Mouse (Mus musculus): ENCODE results near the gene Abcc1.

The Abcc1 gene

DNA sequence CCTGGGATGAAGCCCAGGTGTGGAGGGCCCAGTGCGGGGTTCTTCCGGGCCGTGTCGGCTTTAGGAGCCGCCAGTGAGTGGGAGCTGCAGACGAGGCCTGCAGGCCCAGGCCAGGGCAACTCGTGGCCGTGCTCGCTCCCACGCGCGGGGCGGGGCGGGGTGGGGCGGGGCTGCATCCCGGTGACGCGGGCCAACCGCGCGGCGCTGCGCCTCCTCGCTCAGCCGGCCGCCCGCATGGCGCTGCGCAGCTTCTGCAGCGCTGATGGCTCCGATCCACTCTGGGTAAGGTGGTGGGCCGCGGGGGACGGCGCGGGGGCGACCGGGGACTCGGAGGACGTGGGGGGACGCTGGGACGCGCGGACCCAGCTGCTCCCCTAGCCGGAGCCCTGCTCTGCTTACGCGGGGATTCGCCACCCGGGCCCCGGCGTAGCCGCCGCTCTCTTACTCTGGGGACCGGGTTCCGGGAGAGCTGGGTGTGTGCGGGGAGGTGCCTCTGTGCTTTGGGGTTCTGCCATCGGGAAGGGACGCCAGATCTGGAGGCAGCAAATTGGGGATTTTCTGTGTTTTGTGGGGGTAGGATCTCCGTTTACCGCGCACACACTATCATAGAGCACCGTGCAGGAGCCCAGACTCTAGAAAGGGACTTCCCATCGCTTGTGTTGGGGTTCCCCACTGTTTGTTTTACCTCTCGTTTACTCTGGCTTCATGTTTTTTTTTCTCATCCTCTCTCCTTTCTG, at the start of gene Abcc1:
Abcc1 (plus strand) TSS at position 197 of the 737 bp plus-strand sequence.
- in situ Hi-C loops (cut with MboI; ENCODE audit: unreplicated experiment in 2 of 2), result no loop called here

DNA sequence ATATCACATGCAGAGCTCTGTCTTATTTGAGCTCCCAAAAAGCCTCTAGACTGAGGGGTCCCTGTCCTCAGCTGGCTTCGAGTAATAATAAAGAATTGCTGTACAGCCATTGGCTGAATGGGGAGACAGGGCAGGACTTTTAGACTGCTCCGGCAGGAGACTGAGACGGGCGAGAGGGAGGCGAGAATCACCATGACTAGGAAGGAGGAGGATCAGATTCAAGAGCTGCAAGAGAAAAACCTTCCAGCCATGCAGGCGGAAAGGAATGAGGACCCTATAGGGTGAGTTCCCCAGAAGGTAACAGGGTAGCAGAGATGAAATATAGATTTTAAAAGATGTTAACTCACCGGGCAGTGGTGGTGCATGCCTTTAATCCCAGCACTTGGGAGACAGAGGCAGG, 48.4 kb upstream of the Abcc1 start:
- in situ Hi-C loops (cut with MboI; ENCODE audit: unreplicated experiment in 2 of 2), result loop anchor here (10.0 to 25.0 kb wide), 3 partner anchors 418 to 526 kb away; partner anchors contain the start of gene Rrn3 (in 1 of the 2)

DNA sequence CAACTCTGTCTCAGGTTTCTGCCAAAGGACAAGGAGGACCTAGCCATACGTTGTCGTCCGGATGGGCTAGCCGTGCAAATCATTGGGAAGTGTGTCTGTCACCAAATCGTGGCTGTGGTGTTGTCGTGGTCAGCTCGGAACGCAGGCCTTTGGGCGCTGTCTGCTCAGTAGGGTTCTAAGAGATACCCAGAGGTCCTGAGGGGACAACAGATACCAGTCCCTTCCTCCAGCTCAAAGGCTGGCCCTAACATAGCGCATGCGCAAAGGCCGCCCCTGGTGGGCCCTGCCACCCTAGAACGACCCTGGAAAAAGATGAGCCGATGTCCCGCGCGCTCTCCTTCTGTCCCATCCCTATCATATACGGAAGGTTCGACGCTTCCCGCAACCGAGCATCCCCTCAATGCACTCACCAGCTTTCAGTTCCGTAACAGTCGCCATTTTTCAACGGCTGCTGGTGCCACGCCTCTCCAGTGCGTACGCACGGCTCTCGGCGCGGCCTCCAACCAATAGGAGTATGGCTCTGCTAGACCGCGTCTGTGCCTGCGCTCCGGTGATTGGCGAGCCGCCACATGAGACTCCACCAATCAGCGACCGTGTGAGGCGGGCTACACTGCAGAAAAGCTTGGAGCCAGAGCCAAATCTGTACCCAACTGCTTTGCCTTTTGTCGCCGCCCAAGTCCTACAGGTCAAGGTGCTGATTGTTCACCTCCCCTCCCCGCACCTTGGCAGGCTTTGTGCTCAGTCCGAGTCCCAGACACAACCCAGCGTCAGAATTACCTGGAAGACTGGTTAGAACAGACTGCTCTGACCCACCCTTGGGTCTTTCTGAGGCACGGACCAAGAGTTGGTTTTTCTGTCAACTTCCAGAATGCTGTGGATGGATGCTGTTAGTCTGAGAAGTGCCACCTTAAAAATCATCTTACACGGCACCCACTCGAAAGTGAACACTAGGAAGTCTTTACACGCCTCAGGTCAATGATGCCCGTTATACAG, 44.2 kb upstream of the Abcc1 start, which contains the start of gene Fopnl:
Fopnl (minus strand) TSS at position 522 of the 993 bp plus-strand sequence.
- in situ Hi-C loops (cut with MboI; ENCODE audit: unreplicated experiment in 2 of 2), result loop anchor here (10.0 to 25.0 kb wide), 3 partner anchors 422 to 530 kb away; partner anchors contain the start of gene Rrn3 (in 1 of the 2)

DNA sequence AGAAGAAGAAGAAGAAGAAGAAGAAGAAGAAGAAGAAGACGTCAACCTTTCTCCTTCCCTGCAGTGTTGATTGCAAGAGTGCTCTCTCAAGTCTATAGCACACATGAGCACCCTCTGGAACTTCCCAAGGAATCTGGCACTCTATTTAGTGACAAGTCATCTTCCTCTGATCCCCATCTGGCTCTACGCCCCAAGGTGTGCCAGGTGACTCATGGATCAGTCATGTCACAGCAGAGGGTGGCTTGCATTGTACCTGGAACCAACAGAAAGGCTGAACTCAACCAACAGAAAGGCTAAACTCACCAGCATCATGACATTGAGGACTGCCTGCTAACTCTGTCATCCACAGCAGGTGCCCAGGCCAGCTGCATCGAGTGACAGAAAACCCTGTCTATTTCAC, 41.7 kb upstream of the Abcc1 start:
- in situ Hi-C loops (cut with MboI; ENCODE audit: unreplicated experiment in 2 of 2), result loop anchor here (10.0 to 25.0 kb wide), 3 partner anchors 425 to 532 kb away; partner anchors contain the start of gene Rrn3 (in 1 of the 2)

DNA sequence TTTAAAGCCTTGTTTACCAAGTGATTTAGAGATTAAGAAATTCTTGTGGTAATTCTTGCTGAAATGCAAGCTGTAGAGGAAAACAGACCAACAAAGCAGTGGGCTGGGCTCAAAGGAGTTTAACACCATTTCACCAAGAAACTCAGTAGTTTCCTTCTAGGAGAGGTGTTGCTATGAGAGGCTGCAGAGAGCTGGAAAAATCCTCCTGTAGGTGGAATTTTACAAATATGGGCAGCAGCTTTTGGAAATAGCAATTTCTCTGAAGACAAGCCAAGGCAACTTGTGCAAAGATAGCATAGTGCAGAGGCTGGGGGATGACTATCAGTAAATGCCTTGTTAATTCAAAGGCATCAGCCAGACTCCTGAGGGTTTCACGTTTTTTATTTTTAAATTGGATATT, 40.9 kb upstream of the Abcc1 start:
- in situ Hi-C loops (cut with MboI; ENCODE audit: unreplicated experiment in 2 of 2), result loop anchor here (25.0 kb wide), 2 partner anchors 433 to 533 kb away; partner anchors contain the start of gene Rrn3 (in 1 of the 2)

DNA sequence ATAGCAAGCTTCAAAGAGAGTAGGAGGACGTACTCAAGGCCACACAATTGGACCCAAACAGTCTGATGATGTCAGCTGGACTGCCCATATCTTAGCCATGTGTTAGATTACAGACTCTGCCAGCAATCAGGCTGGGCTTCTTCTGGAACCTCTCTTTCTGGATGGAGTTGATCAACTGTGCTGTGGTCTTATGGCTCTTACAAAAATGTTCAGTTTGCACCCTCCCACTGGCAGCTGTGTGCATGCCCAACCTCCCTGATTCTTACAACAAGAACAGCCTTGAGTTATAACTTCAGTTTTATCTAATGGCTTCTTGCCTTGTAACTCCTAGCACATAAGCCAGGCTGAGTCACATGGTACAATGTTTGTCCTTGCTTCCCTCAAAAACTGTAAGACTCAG, 33.2 kb upstream of the Abcc1 start:
- in situ Hi-C loops (cut with MboI; ENCODE audit: unreplicated experiment in 2 of 2), result no loop called here

DNA sequence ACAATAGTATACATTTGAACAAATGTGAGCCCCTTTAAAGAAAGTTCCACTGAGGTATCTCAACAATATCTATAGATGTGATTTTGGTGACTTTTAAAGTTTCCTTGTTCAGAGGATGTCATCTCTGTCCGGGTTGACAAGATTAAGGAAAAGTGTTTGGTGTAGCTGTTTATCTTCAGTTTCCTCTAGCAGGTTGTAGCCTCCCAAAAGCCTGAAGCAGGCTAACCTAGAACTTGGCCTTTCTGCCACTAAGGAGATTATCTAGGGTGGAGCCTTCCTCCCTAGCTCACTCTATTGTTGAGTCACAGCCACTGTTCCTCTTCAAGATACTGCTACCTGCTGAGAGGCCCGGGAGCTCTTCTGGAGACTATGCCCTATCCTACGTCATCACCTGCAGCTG, 16.4 kb upstream of the Abcc1 start:
- in situ Hi-C loops (cut with MboI; ENCODE audit: unreplicated experiment in 2 of 2), result no loop called here

DNA sequence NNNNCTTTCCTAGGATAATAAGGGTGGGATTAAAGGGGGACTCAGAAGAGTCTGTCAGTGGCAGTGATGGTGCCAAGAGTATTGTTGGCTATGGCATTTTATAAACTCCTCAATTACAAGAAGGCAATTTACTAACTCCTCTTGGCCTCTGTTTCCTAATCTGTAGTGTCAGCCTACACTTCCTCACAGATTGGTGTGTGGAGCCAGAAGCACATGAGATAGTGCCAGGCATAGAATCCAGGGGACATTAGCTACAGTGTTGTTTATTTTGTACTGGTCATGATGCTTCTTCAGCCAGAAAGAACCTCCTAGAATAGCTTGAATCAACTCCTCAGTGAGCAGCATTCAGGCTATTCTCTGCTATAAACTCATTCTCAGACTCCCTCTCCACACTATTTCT, 9.8 kb upstream of the Abcc1 start:
- in situ Hi-C loops (cut with MboI; ENCODE audit: unreplicated experiment in 2 of 2), result no loop called here

DNA sequence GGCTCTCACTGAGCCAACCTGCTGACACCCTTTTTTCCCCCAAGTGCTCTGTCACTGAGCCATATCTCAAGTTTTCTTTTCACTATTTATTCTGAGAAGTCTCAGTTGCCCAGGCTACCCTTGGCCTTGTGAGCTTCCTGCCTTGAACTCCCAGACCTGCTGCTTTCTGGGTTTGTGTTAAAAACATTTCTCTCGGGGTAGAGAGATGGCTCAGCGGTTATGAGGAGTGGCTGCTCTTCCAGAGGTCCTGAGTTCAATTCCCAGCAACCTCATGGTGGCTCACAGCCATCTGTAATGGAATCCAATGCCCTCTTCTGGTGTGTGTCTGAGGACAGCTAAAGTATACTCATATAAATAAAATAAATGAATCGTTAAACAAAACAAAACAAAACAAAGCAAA, 9.1 kb upstream of the Abcc1 start:
- in situ Hi-C loops (cut with MboI; ENCODE audit: unreplicated experiment in 2 of 2), result no loop called here

DNA sequence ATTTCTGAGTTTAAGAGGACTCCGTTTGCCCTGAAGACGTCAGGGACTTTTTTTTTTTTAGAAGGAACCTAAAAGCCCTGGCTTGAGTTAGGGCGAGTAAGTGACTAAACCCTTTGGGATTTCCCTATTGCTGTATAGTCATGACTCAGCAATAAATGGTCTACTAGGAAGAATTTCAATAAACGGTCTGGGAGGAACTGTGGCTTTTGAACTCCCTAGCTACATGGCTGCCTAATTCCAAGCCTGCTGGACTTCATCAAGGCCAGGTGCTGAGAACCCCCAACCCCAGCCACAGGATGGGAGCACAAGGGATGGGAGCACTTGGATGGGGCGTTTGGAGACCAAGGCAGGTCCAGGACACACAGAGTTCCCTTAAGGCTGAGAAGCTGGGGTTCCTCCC, 8.7 kb upstream of the Abcc1 start:
- in situ Hi-C loops (cut with MboI; ENCODE audit: unreplicated experiment in 2 of 2), result no loop called here

DNA sequence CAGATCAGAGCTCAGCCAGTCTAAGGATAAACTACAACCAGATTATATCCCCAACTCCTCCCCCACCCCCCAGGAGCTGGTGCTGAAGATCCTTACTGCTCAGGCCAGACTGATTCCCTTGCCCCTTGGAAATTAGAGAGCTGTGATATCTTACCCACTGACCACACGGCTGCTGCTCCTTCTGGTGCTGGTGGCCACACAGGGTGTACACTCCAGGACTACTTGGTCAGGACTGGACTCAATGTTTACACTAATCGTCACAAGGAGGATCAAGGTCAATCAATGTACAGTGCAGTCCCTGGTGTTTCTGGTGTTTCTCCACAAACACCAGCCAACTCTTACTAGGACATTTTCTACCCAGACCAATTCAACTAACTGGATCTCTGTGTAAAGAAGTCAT, 3.5 kb upstream of the Abcc1 start:
- in situ Hi-C loops (cut with MboI; ENCODE audit: unreplicated experiment in 2 of 2), result no loop called here

DNA sequence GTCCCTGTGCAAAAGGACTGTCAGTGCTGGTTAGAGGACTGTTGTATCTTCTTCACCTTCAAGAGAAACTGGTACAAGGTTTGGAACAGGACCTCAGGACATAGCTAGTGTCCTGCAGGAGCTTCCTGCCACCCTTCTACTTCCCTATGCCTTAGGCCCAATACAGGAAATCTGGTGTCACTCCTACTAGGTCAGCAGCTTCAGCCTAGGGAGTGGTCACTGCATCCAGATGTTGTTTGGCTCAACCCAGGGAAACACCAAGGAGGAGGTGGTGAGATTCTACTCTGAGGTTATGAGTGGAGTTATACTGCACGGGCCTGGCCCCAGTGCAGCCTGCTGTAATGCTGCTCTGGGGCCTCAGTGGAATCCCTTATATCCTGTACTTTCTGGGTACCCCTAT, 2.8 kb upstream of the Abcc1 start:
- in situ Hi-C loops (cut with MboI; ENCODE audit: unreplicated experiment in 2 of 2), result no loop called here

DNA sequence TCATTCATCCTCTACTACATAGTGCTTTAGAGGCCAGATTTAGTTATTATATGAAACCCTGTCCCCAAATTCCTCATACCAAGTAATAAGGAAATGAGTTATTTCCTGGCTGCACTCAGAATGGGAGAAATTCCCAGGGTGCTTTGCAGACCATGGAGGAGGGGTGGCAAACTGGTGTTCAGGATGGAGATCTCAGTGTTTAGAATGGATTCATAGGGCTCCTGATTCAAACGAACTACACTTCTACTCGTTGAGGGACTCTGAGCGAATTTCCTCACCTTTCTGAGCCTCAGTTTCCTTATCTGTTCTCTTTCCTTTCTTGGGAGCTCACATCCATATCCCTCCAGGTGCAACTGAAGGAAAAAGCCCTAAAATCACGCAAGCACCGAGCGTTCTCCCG, 427 bp upstream of the Abcc1 start:
- in situ Hi-C loops (cut with MboI; ENCODE audit: unreplicated experiment in 2 of 2), result no loop called here

DNA sequence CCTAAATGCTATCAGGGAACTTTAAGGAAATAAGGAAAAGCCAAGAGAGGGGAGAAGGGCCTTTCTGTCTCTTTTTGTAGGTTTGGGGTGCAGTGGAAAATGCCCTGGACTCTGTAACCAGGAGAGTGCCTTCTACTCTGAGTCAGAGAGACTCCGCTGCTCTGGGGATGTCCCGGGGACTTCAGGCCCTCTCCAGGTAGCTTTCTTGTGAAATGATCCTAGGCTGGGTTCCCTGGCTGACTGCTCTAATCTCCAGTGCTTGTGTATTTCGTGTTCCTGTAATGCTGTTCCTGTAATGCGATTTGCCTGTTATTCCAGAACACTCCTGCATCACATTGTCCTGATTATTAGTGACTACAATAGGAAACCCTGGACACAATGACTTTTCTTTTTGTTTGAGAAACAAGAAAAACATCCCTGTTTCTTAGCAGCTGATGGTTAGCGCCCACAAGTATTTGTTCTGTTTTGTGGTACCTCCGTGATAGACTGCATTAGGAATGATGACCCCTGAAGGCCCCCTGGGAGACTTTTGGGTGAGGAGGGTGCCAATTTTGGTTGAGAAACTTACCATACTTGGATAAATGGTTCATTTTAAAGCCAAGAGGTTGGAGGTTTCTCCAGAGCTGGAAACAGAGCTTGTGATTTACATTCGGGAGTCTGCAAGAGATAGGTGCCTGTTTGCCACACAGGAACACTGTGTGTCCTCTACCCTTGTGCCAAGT, 902 bp downstream of the Abcc1 start:
- in situ Hi-C loops (cut with MboI; ENCODE audit: unreplicated experiment in 2 of 2), result no loop called here

DNA sequence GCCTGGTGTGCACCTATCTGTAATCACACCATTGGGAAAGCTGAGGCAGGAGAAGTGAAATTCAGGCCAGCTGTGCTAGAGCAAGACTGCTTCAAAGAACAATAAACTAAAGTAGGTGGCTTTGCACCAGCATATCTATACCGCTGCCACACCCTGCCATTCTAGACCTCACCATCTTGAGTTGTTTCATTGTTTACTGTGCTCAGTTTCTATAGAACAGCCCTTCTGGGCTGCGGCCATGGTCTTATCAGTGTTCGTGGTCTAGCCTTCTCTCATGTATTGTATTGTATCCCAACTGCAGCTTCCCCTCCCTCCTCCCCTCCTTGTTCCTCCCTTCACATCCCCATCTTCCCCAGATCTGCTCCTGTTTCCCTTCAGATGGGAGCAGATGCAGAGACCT, 2.1 kb downstream of the Abcc1 start:
- in situ Hi-C loops (cut with MboI; ENCODE audit: unreplicated experiment in 2 of 2), result no loop called here

DNA sequence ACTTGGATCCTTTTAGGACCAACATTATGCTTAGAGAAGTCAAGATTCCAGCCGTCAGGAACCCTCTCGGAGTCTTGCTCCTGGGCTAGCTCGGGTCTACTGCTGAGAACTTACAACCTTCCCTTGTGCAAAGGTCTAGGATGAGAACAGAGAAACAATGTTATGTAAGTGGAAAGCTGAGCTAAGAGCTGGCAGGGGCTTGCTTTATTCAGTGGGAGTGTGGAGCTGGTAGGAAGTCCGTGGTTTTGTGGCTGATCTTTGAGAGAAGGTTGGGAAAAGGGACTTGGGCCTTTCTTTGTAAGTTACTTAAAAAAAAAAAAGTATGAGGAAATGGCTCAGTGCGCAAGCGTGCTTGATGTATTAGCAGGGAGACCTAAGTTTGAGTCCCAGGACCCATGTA, 2.7 kb downstream of the Abcc1 start:
- in situ Hi-C loops (cut with MboI; ENCODE audit: unreplicated experiment in 2 of 2), result no loop called here

DNA sequence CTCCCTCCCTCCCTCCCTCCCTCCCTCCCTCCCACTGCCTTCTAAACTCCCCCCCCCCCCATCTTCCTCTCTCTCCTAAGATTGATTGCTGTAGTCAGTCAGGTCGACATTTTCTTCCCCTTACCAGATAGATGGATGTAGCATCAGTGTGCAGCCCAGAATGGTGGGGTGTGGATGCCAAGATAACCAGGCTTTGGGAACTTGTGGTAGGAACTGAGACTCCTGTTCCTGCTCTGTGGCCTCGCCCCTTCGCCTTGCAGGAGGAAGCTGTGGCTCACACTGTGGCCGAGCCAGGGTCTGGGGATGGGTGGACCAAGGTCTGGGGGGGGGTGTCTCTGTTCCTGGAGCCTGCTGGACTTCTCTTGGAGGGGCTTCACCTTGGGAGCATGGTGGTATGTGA, 4.1 kb downstream of the Abcc1 start:
- in situ Hi-C loops (cut with MboI; ENCODE audit: unreplicated experiment in 2 of 2), result no loop called here

DNA sequence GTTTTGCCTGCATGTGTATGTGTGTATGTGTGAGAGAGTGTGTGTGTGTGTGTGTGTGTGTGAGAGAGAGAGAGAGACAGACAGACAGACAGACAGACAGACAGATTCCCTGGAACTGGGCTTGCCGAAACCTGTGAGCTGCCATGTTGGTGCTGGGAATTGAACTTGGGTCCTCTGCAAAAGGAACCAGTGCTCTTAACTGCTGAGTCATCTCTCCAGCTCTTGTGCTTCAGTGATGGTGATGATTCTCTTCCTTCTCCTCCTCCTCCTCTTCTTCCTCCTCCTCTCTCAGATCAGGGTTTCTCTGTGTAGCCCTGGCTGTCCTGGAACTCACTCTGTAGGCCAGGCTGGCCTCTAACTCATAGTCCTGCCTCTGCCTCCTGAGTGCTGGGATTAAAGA, 4.7 kb downstream of the Abcc1 start:
- in situ Hi-C loops (cut with MboI; ENCODE audit: unreplicated experiment in 2 of 2), result no loop called here

DNA sequence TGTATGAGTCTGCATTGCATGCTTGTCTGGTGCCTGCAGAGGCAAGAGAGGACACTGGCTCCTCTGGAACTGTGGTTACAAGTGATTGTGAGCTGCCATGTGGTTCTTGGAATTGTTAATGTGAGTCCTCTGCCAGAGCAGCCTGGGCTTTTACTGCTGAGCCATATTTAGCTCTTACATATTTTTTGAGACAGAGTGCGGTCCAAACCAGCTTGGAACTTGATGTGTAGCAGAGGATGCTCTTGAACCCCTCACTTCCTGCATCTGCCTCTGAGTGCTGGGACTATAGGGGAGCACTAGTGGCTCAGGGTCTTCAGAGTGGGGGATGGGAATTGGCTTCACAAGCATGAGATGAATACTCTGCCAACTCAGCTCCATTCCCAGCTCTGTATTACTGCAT, 10.0 kb downstream of the Abcc1 start:
- in situ Hi-C loops (cut with MboI; ENCODE audit: unreplicated experiment in 2 of 2), result no loop called here

DNA sequence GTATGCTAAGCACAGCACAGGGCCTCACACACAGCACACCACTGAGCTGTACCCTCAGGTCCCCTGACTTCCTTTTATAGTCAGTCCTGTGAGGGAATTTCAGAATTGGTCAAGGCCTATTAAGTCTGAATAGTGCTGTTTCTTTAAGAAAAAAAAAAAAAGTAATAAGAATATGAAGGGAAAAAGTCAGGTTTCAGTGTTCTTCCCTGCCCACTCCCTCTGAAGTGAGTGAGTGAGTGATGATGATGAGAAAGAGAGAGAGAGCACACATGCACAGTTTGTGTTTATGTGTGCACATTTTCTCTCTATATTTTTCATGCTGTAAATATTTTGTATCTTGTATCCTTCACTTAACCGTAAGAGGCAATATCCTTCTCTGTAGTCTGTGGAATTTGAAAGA, 11.0 kb downstream of the Abcc1 start:
- in situ Hi-C loops (cut with MboI; ENCODE audit: unreplicated experiment in 2 of 2), result no loop called here

Data from v-Abl transformed pro-B cells (cell line).